Mouse (Mus musculus): ENCODE measurements around the gene Tekt4. TPM values are rescaled to one million over a fixed set of nuclear protein-coding genes. Genes with fewer than 3 reads are reported as not detected.

Tekt4 gene
- total RNA-seq, 2 experiments from 2014 or later, result 1.8 to 3.5 TPM

GRCm38 (mm10) chr17:25430534-25430933, 23.9 kb upstream of the Tekt4 start:
- intact Hi-C loops (cut with DNase I), result loop anchor here (5.0 kb wide), 1 partner anchor 33 kb away; no protein-coding TSS in a partner anchor
- peak in 1 of 2 experiments; percentile 40 for DNase-seq (ENCODE audit: low spot score in 2 of 2)

GRCm38 (mm10) chr17:25432433-25433181, 21.8 kb upstream of the Tekt4 start:
- intact Hi-C loops (cut with DNase I), result loop anchor here (2.0 to 5.0 kb wide), 2 partner anchors 26 to 35 kb away; no protein-coding TSS in a partner anchor
- DNase-seq (ENCODE audit: low spot score in 2 of 2), result peak; percentile 39 to 66

GRCm38 (mm10) chr17:25433223-25433616, 21.2 kb upstream of the Tekt4 start:
- DNase-seq (ENCODE audit: low spot score in 2 of 2), result peak in 1 of 2 experiments; percentile 36
- intact Hi-C loops (cut with DNase I), result loop anchor here (2.0 to 5.0 kb wide), 2 partner anchors 26 to 36 kb away; no protein-coding TSS in a partner anchor

- DNase-seq (ENCODE audit: low spot score in 2 of 2), result peak; percentile 46 to 72
- intact Hi-C loops (cut with DNase I), result loop anchor here (2.0 to 5.0 kb wide), 2 partner anchors 27 to 37 kb away; no protein-coding TSS in a partner anchor
These were observed 20.5 kb upstream of the Tekt4 start, which contains the start of gene Cacna1h for GRCm38 (mm10) chr17:25433617-25434606. TSS of gene Cacna1h (minus strand) at chr17:25433783.

GRCm38 (mm10) chr17:25441417-25441816, 13.0 kb upstream of the Tekt4 start:
- intact Hi-C loops (cut with DNase I), result no loop called here
- no peak for DNase-seq (ENCODE audit: low spot score in 2 of 2)

GRCm38 (mm10) chr17:25442889-25443288, 11.5 kb upstream of the Tekt4 start:
- intact Hi-C loops (cut with DNase I), result no loop called here
- DNase-seq (ENCODE audit: low spot score in 2 of 2), result no peak

- DNase-seq (ENCODE audit: low spot score in 2 of 2), result no peak
- intact Hi-C loops (cut with DNase I), result no loop called here
These were observed 9.3 kb upstream of the Tekt4 start for GRCm38 (mm10) chr17:25445074-25445473.

GRCm38 (mm10) chr17:25445841-25446240, 8.6 kb upstream of the Tekt4 start:
- DNase-seq (ENCODE audit: low spot score in 2 of 2), result no peak
- intact Hi-C loops (cut with DNase I), result no loop called here

- no peak for DNase-seq (ENCODE audit: low spot score in 2 of 2)
- intact Hi-C loops (cut with DNase I), result no loop called here
These were observed 6.5 kb upstream of the Tekt4 start for GRCm38 (mm10) chr17:25447865-25448264.

GRCm38 (mm10) chr17:25450329-25450728, 4.1 kb upstream of the Tekt4 start:
- DNase-seq (ENCODE audit: low spot score in 2 of 2), result no peak
- intact Hi-C loops (cut with DNase I), result no loop called here

- no peak for DNase-seq (ENCODE audit: low spot score in 2 of 2)
- intact Hi-C loops (cut with DNase I), result no loop called here
These were observed 2.0 kb upstream of the Tekt4 start for GRCm38 (mm10) chr17:25452246-25452965.

- intact Hi-C loops (cut with DNase I), result no loop called here
These were observed 2.1 kb downstream of the Tekt4 start for GRCm38 (mm10) chr17:25456540-25456939.

GRCm38 (mm10) chr17:25462236-25462875, 7.9 kb downstream of the Tekt4 start:
- DNase-seq (ENCODE audit: low spot score in 2 of 2), result no peak
- intact Hi-C loops (cut with DNase I), result no loop called here

More at GRCm38 (mm10) chr17:25456540-25456939, 2.1 kb downstream of the Tekt4 start:
- peak; percentile 70 to 76 for DNase-seq (ENCODE audit: low spot score in 2 of 2)

- intact Hi-C loops (cut with DNase I), result no loop called here
- no peak for DNase-seq (ENCODE audit: low spot score in 2 of 2)
These were observed 9.0 kb downstream of the Tekt4 start for GRCm38 (mm10) chr17:25463326-25463945.

GRCm38 (mm10) chr17:25464091-25464490, 9.7 kb downstream of the Tekt4 start:
- no peak for DNase-seq (ENCODE audit: low spot score in 2 of 2)
- intact Hi-C loops (cut with DNase I), result no loop called here

- DNase-seq (ENCODE audit: low spot score in 2 of 2), result no peak
- intact Hi-C loops (cut with DNase I), result no loop called here
These were observed 11.8 kb downstream of the Tekt4 start for GRCm38 (mm10) chr17:25466257-25466656.

- no peak for DNase-seq (ENCODE audit: low spot score in 2 of 2)
These were observed 13.4 kb downstream of the Tekt4 start for GRCm38 (mm10) chr17:25467781-25468180.

GRCm38 (mm10) chr17:25468301-25468700, 13.9 kb downstream of the Tekt4 start:
- DNase-seq (ENCODE audit: low spot score in 2 of 2), result no peak
- intact Hi-C loops (cut with DNase I), result no loop called here

More at GRCm38 (mm10) chr17:25467781-25468180, 13.4 kb downstream of the Tekt4 start:
- intact Hi-C loops (cut with DNase I), result no loop called here
